Mouse (Mus musculus) ovary, adult 2 months (tissue): Measurements from ENCODE around the gene Vmn1r184. TPM values are rescaled to one million over a fixed set of nuclear protein-coding genes. Genes with fewer than 3 reads are reported as not detected.

Experiments
- polyA plus RNA-seq: library from polyadenylated mRNA; depleted of rRNA; stranded (reverse); fragments of >200 nt; gene quantifications from 2 replicates; pipeline ENCODE4 v1.2.3, GENCODE M21; 2012; rRNA removed

The Vmn1r184 gene
- polyA plus RNA-seq, result not detected in 2 replicates

DNA sequence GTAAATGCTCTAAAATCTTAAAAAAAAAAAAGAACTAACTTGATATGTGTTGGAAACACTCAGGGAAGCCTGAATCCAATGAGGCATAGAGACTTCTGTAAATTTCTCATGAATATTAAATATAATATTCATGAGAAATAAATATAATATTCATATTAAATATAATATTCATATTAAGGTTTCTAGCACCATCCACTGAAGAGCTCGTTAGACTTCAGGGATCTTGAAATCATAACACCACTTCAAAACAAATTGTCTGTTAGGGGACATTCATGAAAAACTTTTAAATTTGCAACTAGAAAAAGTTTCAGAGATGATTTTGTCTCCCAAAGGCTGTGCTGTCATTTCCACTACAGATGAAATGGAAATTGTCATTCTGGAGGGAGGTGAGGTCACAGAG lies at the start of gene Vmn1r184:
TSS of gene Vmn1r184 (plus strand) at position 301 of the 400 bp plus-strand sequence.

DNA sequence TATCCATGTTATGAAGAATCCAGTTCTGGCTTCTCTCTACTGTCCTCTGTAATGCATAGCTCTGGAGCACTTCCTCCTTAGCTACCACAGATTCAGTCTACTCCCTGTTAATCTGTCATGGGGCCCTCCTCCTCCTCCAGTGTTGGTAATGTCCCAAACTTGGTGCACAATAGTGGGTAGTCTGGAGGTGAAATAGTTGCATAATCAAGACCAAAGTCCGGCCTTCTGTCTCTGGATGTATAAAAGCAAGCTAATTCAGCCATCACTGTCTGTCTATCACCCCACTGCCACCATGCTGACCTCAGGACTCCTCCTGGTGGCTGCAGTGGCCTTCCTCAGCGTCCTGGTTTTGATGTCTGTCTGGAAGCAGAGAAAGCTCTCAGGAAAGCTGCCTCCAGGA lies 46.8 kb downstream of the Vmn1r184 start, which contains the start of gene Cyp2a4:
TSS of gene Cyp2a4 (plus strand) at position 244 of the 400 bp plus-strand sequence.

Other genes starting within 250 kb of the Vmn1r184 start
- 0.15 TPM in 1 of 2 replicates, not detected in the other for gene Cyp2b13, start 198.8 kb upstream of the Vmn1r184 start, polyA plus RNA-seq
- 0.29 TPM in 1 of 2 replicates, not detected in the other for gene Cyp2b9, start 86.9 kb upstream of the Vmn1r184 start, polyA plus RNA-seq
- 0.11 and 0.13 TPM in 2 replicates for gene Cyp2a4, start 46.8 kb downstream of the Vmn1r184 start, polyA plus RNA-seq
- gene Nlrp9c, start 143.4 kb downstream of the Vmn1r184 start, polyA plus RNA-seq, result 0.16 and 0.37 TPM in 2 replicates
- 0.76 and 1.3 TPM in 2 replicates for gene Nlrp4a, start 174.8 kb downstream of the Vmn1r184 start, polyA plus RNA-seq